Mouse (Mus musculus): ENCODE measurements around the gene Qprt. TPM values are rescaled to one million over a fixed set of nuclear protein-coding genes. Genes with fewer than 3 reads are reported as not detected.
A peak's percentile ranks its signal among the peaks of the same experiment; 100 is the strongest.

The Qprt gene
- 11.3 and 12.3 TPM in 2 replicates for polyA plus RNA-seq (2016; fragmentation: Nextera tagmentation; extraction: Ambion mirVana)

GRCm38 (mm10) chr7:127121911-127122270 lies at the start of gene Qprt:
TSS of gene Qprt (minus strand) at chr7:127122226.
- no peak for DNase-seq (ENCODE audit: extremely low spot score, low spot score)
- Histone ChIP-seq H3K27me3 (ENCODE audit: poor library complexity, severe bottlenecking) (peaks cover 37% of the 10 kb centered on the region), H3K4me3 (peak within 1 kb of the TSS; percentile 42), H3K27ac (peak within 1 kb of the TSS; percentile 78), H3K9me3 (peaks cover 6% of the 10 kb centered on the region), H3K4me1 (peaks cover 44% of the 10 kb centered on the region), H3K36me3 (replicated peaks) (no peaks in the 10 kb centered on the region)
- WGBS, result 6% methylated on average over 7 of the region's 7 CpGs

- no peaks in the 10 kb centered on the region for H3K36me3 ChIP-seq (replicated peaks)
- WGBS, result 88% methylated on average over 5 of the region's 5 CpGs
- no peaks in the 10 kb centered on the region for H3K4me1 ChIP-seq
- DNase-seq (ENCODE audit: extremely low spot score, low spot score), result no peak
- H3K27me3 ChIP-seq (ENCODE audit: poor library complexity, severe bottlenecking), result no peaks in the 10 kb centered on the region
- H3K27ac ChIP-seq, result no peak overlapping the region
- H3K9me3 ChIP-seq, result no peaks in the 10 kb centered on the region
- no peak overlapping the region for H3K4me3 ChIP-seq
These were observed 44.5 kb upstream of the Qprt start for GRCm38 (mm10) chr7:127166501-127166900.

- Histone ChIP-seq H3K27ac (no peak overlapping the region), H3K4me3 (no peak overlapping the region), H3K4me1 (no peaks in the 10 kb centered on the region), H3K9me3 (no peaks in the 10 kb centered on the region), H3K27me3 (ENCODE audit: poor library complexity, severe bottlenecking) (no peaks in the 10 kb centered on the region), H3K36me3 (replicated peaks) (no peaks in the 10 kb centered on the region)
- no peak for DNase-seq (ENCODE audit: extremely low spot score, low spot score)
- whole genome bisulfite sequencing, result 89% methylated on average over 12 of the region's 12 CpGs
These were observed 43.8 kb upstream of the Qprt start for GRCm38 (mm10) chr7:127165607-127166493.

GRCm38 (mm10) chr7:127164002-127164401 lies 42.0 kb upstream of the Qprt start:
- no peaks in the 10 kb centered on the region for H3K27me3 ChIP-seq (ENCODE audit: poor library complexity, severe bottlenecking)
- H3K27ac ChIP-seq, result no peak overlapping the region
- WGBS, result 90% methylated on average over 4 of the region's 4 CpGs
- no peaks in the 10 kb centered on the region for H3K9me3 ChIP-seq
- DNase-seq (ENCODE audit: extremely low spot score, low spot score), result no peak
- no peaks in the 10 kb centered on the region for H3K36me3 ChIP-seq (replicated peaks)
- H3K4me3 ChIP-seq, result no peak overlapping the region
- H3K4me1 ChIP-seq, result no peaks in the 10 kb centered on the region

- Histone ChIP-seq H3K9me3 (no peaks in the 10 kb centered on the region), H3K36me3 (replicated peaks) (no peaks in the 10 kb centered on the region), H3K27me3 (ENCODE audit: poor library complexity, severe bottlenecking) (no peaks in the 10 kb centered on the region), H3K4me3 (no peak overlapping the region), H3K4me1 (peaks cover 7% of the 10 kb centered on the region), H3K27ac (no peak overlapping the region)
- 90% methylated on average over 5 of the region's 5 CpGs for WGBS
- no peak for DNase-seq (ENCODE audit: extremely low spot score, low spot score)
These were observed 40.5 kb upstream of the Qprt start for GRCm38 (mm10) chr7:127162546-127162945.

- no peak for DNase-seq (ENCODE audit: extremely low spot score, low spot score)
- H3K27ac ChIP-seq, result peak overlapping the region; percentile 33; the same call in 1 of the 2 replicates
- no peaks in the 10 kb centered on the region for H3K9me3 ChIP-seq
- 90% methylated on average over 4 of the region's 4 CpGs for WGBS
- no peak overlapping the region for H3K4me3 ChIP-seq
- H3K27me3 ChIP-seq (ENCODE audit: poor library complexity, severe bottlenecking), result no peaks in the 10 kb centered on the region
- H3K36me3 ChIP-seq (replicated peaks), result no peaks in the 10 kb centered on the region
- peaks cover 9% of the 10 kb centered on the region for H3K4me1 ChIP-seq
These were observed 35.5 kb upstream of the Qprt start for GRCm38 (mm10) chr7:127157548-127157947.

DNA sequence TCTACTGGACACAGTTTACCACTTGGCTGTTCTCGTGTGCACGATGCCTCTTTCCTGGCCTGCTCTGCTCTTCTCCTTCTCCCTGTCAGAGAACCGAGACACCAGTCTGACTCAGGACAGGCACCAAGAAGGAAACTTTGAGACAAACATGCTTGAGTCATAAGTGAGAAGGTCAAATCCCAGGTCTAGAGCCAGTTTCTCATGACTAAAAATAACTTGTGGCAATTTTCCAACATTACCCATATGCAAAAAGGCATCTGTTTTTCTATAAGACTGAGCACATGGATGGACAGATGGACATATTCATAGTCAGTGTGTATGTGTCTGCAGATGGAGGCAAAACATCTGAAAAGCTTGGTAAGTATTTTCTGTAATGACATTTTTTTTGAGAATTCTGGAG lies 31.5 kb upstream of the Qprt start:
- Histone ChIP-seq H3K4me3 (no peak overlapping the region), H3K36me3 (replicated peaks) (no peaks in the 10 kb centered on the region), H3K27ac (no peak overlapping the region), H3K4me1 (peaks cover 9% of the 10 kb centered on the region), H3K9me3 (no peaks in the 10 kb centered on the region), H3K27me3 (ENCODE audit: poor library complexity, severe bottlenecking) (no peaks in the 10 kb centered on the region)
- DNase-seq (ENCODE audit: extremely low spot score, low spot score), result no peak
- 85% methylated on average over 3 of the region's 3 CpGs for WGBS

DNA sequence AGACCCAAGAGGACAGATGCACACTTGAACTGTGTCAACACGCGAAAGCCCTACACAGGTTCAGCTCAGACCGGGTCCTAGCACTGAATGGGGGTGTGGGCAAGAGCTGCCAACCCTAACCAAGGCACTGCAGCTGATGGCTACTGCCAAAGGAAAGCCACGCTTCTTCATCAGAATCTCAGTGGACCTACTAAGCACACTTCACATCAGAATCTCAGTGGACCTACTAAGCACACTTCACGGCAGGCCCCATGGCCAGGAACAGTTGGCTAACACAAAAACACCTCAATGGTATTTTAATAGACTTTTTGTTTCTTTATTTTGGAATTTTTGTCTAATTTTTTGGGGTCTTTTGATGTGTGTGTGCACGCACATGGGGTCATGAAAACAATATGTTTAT lies 30.4 kb upstream of the Qprt start:
- DNase-seq (ENCODE audit: extremely low spot score, low spot score), result no peak
- H3K9me3 ChIP-seq, result no peaks in the 10 kb centered on the region
- peaks cover 1% of the 10 kb centered on the region for H3K4me1 ChIP-seq
- H3K27ac ChIP-seq, result no peak overlapping the region
- 90% methylated on average over 6 of the region's 6 CpGs for WGBS
- H3K4me3 ChIP-seq, result no peak overlapping the region
- no peaks in the 10 kb centered on the region for H3K27me3 ChIP-seq (ENCODE audit: poor library complexity, severe bottlenecking)
- H3K36me3 ChIP-seq (replicated peaks), result no peaks in the 10 kb centered on the region

DNA sequence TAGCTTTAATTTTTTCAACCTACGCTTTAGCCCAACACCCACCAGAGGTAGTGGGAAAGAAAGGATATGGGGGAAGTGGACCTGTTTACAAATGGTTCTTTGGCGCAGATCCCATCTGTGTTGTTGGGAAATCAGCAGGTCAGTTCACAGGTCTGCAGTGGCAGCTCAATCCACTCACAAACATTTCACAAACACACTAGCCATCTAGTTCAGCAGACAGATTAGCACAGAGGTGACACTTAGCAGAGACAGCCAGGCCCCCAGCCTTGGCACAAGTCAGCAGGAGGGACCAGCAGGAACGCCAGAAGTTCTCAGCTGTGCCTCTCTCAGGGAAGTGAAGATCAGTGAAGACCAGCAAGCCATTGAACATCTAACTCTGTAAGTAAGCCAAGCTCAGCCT lies 25.9 kb upstream of the Qprt start:
- WGBS, result 86% methylated on average over 3 of the region's 3 CpGs
- no peaks in the 10 kb centered on the region for H3K27me3 ChIP-seq (ENCODE audit: poor library complexity, severe bottlenecking)
- no peak for DNase-seq (ENCODE audit: extremely low spot score, low spot score)

DNA sequence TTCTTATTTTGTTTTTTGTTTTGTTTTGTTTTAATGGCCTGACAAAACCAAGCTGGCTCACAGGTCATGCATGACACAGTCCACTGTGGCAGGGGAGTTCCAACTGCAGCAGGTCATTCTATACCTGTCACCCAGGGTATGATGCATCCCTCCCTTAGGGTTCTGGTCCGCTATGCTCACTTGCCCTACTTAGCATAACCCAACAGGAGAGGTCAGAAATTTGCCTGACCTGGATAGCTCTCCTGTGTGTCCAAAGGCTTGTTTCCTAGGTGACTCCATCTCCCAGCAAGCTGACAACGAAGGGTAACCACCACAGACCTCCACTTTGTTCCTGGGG lies 24.2 kb upstream of the Qprt start:
- Histone ChIP-seq H3K4me1 (peaks cover 17% of the 10 kb centered on the region), H3K36me3 (replicated peaks) (no peaks in the 10 kb centered on the region), H3K4me3 (no peak overlapping the region), H3K27me3 (ENCODE audit: poor library complexity, severe bottlenecking) (no peaks in the 10 kb centered on the region), H3K9me3 (no peaks in the 10 kb centered on the region), H3K27ac (peak overlapping the region; percentile 44; the same call in 1 of the 2 replicates)
- no peak for DNase-seq (ENCODE audit: extremely low spot score, low spot score)
- WGBS, result 56% methylated on average over 2 of the region's 2 CpGs

More for the DNA sequence above, 25.9 kb upstream of the Qprt start:
- H3K4me3 ChIP-seq, result no peak overlapping the region
- H3K27ac ChIP-seq, result no peak overlapping the region
- H3K4me1 ChIP-seq, result peaks cover 17% of the 10 kb centered on the region
- H3K36me3 ChIP-seq (replicated peaks), result no peaks in the 10 kb centered on the region
- H3K9me3 ChIP-seq, result no peaks in the 10 kb centered on the region

DNA sequence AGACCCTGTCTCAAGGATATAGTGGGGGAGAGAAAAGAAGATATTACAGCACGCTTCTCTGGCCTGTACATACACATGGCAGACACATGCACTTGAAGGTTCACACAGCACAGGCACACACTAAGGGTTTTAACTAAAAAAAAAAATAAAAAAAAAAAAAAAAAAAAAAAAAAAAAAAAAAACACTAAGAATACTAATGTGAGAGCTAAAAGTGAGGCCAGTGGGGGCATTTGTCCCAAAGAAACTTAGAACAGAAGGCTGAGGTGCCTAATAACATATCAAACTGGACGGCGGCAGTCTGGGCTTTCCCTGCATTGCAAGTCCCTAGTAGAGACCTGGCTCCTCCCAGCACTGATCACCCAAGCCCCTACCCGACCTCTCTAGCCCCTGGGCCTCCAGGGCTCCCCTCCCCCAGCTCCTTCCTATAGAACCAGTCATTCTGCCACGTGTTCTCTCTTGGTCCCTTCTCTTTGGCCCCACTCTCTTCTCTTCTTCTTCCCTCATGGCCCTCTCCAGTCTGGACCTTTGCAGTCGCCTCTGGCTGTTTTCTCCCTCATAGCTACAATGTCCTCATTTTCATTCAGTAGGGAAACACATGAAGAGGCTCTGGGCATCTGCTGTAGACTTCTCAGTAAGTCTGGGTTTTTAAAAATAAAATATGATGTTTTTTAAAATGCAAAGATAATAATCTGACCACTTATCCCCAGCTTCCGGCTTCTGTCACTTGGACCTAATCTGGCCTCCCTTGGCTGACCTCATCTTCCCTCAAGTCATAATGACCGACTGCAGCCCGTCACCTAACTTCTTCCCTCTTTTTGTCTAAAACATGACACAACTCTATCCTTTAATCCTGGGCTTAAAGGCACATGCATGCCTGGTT lies 23.6 kb upstream of the Qprt start:
- WGBS, result 54% methylated on average over 9 of the region's 9 CpGs
- peaks cover 17% of the 10 kb centered on the region for H3K4me1 ChIP-seq
- no peaks in the 10 kb centered on the region for H3K9me3 ChIP-seq
- no peak overlapping the region for H3K27ac ChIP-seq
- no peaks in the 10 kb centered on the region for H3K36me3 ChIP-seq (replicated peaks)
- no peak for DNase-seq (ENCODE audit: extremely low spot score, low spot score)
- H3K27me3 ChIP-seq (ENCODE audit: poor library complexity, severe bottlenecking), result no peaks in the 10 kb centered on the region
- H3K4me3 ChIP-seq, result no peak overlapping the region

GRCm38 (mm10) chr7:127144412-127144811 lies 22.4 kb upstream of the Qprt start:
- no peaks in the 10 kb centered on the region for H3K27me3 ChIP-seq (ENCODE audit: poor library complexity, severe bottlenecking)
- H3K36me3 ChIP-seq (replicated peaks), result no peaks in the 10 kb centered on the region
- 99% methylated on average over 7 of the region's 7 CpGs for WGBS
- DNase-seq (ENCODE audit: extremely low spot score, low spot score), result no peak
- H3K4me1 ChIP-seq, result peaks cover 17% of the 10 kb centered on the region
- H3K9me3 ChIP-seq, result no peaks in the 10 kb centered on the region
- H3K27ac ChIP-seq, result no peak overlapping the region
- H3K4me3 ChIP-seq, result no peak overlapping the region

- no peak overlapping the region for H3K4me3 ChIP-seq
- WGBS, result 90% methylated on average over 4 of the region's 4 CpGs
- no peak for DNase-seq (ENCODE audit: extremely low spot score, low spot score)
- no peaks in the 10 kb centered on the region for H3K27me3 ChIP-seq (ENCODE audit: poor library complexity, severe bottlenecking)
- peaks cover 17% of the 10 kb centered on the region for H3K4me1 ChIP-seq
- H3K27ac ChIP-seq, result no peak overlapping the region
- no peaks in the 10 kb centered on the region for H3K9me3 ChIP-seq
- H3K36me3 ChIP-seq (replicated peaks), result no peaks in the 10 kb centered on the region
These were observed 20.6 kb upstream of the Qprt start for GRCm38 (mm10) chr7:127142666-127143065.
